Mouse (Mus musculus): Measurements from ENCODE around the gene Irf2bp1.

Irf2bp1 gene

DNA sequence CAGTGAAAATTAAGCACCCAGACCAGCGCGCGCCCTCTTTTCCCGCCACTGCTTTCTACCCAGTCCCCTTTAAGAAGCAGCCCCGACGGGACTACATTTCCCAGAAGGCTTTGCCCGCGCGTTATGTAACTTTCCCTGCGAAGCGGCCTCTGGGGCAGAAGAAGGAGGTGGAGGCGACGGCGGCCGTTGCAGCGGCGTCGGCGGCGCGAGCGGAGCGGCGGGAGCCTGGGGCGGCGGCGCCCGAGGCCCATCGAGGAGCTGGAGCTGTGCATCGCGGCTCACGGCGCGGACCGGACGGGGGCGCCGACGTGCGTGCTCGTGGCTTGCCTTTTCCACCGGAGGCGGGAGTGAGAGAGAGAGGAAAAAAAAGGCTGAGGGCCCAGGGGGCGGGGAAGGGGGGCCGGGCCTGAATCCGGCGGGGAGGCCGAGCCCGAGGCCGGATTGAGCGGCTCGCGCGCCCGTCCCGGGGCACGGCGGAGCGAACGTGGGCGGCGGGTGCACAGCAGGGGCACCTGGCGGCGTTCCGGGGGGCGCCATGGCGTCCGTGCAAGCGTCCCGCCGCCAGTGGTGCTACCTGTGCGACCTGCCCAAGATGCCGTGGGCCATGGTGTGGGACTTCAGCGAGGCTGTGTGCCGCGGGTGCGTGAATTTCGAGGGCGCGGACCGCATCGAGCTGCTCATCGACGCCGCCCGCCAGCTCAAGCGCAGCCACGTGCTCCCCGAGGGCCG lies at the start of gene Irf2bp1:
Irf2bp1 (plus strand) TSS at position 143 of the 729 bp plus-strand sequence.
- in situ Hi-C loops (cut with MboI; ENCODE audit: low sequenced_read_pairs) = no loop called here

DNA sequence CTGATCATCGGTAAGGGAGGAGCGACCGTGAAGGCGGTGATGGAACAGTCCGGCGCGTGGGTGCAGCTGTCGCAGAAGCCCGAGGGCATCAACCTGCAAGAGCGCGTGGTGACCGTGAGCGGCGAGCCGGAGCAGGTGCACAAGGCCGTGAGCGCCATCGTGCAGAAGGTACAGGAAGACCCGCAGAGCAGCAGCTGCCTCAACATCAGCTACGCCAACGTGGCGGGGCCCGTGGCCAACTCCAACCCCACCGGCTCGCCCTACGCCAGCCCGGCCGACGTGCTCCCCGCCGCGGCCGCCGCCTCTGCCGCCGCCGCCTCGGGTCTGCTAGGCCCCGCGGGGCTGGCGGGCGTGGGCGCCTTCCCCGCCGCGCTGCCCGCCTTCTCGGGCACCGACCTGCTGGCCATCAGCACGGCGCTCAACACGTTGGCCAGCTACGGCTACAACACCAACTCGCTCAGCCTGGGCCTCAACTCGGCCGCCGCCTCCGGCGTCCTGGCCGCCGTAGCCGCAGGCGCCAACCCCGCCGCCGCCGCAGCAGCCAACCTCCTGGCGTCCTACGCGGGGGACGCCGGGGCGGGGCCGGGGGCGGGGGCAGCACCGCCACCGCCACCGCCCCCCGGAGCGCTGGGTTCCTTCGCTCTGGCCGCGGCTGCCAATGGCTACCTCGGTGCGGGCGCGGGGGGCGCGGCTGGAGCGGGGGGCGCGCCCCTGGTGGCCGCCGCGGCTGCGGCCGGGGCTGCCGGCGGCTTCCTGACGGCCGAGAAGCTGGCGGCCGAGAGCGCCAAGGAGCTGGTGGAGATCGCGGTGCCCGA lies 46.1 kb upstream of the Irf2bp1 start:
- in situ Hi-C loops (cut with MboI; ENCODE audit: low sequenced_read_pairs) = no loop called here

DNA sequence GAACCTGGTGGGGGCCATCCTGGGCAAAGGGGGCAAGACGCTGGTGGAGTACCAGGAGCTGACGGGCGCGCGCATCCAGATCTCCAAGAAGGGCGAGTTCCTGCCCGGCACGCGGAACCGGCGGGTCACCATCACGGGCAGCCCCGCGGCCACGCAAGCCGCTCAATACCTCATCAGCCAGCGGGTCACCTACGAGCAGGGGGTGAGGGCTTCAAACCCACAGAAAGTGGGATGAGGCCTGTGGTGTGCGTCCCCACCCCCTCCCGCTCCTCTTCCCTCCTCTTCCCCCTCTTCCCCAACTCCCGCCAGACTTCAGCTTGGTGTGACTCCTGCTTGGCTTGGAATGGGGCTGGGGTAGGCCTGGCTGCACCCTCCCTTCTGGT lies 45.5 kb upstream of the Irf2bp1 start:
- in situ Hi-C loops (cut with MboI; ENCODE audit: low sequenced_read_pairs) = no loop called here

DNA sequence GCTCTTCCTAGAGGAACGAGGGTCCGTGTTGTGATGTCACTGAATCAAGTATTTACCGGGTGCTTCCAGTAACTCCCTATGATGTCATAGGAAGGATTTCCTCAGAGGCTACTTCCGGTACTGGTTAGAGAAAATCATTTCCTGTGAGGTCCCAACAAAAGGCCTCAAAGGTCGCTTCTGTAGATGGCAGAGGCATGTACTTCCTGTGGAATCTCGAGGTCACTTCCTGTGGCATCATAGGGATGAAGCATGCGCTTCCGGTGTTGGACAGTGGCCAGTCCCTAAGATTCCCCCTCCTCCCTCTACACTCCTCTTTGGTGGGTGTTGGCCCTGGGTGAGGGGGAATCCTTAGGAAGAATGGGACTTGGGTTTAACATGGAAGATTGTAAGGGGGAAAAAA lies 44.4 kb upstream of the Irf2bp1 start:
- in situ Hi-C loops (cut with MboI; ENCODE audit: low sequenced_read_pairs) = no loop called here

DNA sequence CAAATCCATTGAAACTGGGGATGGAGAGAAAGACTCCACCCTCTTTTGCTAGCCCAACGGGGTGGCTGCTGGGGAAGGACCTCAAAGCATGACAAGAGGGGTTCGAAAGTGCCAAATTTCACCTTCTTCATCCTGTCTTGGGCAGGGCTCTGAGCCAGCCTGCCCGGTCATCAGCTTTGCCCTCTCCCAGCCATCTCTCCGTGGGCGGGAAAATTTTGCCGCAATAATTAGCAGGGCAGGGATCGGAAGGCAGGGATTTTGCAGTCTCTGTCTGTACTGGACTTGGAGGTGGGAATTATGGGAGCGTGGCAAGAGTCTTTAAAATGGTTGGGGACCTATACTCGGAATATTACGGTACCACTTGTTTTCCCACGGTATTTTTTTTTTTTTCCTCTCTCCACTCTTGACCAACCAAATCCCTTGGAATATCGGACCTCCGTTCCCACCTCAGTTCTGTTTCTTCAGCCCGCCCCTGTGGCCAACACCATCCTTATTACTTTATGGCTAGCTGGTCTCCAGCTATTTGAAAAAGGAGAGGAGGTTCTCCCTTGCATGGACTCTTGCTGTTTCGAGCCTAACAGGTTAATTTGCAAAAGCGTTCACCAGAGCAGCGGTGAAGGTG lies 41.6 kb upstream of the Irf2bp1 start:
- in situ Hi-C loops (cut with MboI; ENCODE audit: low sequenced_read_pairs) = no loop called here

DNA sequence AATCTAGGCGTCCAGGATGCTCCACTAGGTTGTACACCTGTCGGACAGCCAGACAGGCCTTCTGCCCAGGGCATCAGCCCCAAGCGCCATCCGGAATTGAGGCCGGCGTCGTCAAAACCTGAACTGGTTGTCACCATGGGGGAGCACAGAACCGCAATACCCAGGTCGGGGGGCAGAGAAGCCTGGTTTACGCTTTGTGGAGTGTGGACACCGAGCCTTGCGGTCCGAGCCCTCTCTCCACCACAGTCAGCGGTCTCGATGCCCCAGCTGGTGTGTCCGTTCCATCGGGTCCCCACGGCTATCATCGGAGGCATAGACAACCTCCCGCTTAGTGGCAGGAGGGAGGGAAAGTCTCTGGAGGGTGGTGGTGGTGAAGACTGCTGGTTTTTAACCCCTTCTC lies 41.0 kb upstream of the Irf2bp1 start:
- in situ Hi-C loops (cut with MboI; ENCODE audit: low sequenced_read_pairs) = no loop called here

DNA sequence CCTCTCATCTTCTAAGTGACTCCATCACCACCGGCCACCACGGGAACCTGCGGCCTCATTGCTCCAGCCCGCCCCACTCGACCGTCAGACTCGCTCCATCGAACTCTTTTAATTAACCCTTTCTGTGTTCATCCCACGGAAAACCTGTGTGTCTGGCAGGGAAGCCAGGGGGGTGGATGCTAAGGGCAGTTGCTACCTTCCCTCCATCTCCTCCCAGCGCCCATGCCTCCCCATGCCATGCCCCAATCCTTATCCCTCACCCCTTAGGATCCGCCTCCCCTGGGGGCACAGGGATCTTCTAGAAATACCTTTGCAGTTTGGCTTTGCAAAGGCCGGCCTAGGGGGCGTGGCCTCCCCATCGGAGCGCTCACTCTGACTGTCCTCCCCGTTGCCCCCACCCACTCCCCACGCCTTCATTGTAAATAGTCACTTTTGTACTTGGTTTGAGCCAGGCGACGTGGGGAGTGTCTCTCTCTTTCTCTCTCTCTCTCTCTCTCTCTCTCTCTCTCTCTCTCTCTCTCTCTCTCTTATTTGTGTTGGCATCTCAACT lies 40.5 kb upstream of the Irf2bp1 start:
- in situ Hi-C loops (cut with MboI; ENCODE audit: low sequenced_read_pairs) = no loop called here

DNA sequence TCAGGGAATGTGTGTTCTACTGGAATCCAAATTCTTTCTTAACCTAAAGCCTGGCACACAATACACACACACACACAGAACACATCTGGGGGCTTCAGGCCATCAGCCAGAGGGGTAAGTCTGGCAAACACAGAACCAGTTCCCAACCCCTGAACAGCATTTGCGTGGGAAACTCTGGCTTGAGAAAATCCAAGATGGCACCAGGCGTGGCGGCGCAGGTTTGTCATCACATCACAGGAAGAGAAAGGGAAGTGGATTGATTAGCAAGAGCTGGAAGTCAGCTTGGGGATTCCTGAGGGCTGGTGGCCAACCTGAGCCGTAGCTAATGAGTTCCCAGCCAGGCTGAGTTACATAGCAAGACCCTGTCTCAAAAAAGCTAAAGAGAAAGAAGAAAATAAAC lies 38.5 kb upstream of the Irf2bp1 start:
- in situ Hi-C loops (cut with MboI; ENCODE audit: low sequenced_read_pairs) = no loop called here

DNA sequence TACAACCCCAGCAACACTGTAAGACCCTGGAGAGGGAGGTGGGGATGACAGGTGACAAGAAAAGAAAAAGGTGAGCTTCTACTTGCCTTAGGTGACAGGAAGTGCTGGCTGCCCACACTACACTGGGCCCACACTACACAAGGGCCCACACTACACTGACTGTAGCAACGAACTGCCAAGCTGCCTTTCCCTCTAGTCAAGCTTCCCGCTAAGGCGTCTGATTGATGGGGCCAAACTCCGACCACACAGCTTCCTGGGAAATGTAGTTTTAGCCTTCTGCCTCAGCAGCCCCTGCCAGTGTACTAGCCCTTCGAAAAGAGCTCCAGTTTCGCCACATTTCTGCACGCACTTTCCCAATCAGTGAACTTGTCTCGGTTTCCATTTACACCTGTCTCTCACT lies 36.2 kb upstream of the Irf2bp1 start:
- in situ Hi-C loops (cut with MboI; ENCODE audit: low sequenced_read_pairs) = no loop called here

DNA sequence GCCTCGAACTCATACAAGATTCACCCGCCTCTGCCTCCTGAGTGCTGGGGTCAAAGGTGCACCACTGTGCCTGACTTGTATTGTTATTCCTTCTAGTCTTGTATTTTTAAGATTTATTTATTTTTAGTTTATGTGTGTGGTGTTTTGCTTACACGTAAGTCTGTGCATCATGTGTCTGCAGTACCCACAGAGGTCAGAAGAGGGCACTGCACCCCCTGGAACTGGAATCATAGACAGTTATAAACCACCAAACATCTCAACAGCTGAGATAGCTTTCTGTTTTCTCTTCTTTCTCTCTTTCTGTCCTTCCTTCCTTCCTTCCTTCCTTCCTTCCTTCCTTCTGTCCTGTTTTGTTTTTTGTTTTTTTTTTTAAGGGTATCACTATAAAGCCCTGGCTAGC lies 32.9 kb upstream of the Irf2bp1 start:
- in situ Hi-C loops (cut with MboI; ENCODE audit: low sequenced_read_pairs) = no loop called here

DNA sequence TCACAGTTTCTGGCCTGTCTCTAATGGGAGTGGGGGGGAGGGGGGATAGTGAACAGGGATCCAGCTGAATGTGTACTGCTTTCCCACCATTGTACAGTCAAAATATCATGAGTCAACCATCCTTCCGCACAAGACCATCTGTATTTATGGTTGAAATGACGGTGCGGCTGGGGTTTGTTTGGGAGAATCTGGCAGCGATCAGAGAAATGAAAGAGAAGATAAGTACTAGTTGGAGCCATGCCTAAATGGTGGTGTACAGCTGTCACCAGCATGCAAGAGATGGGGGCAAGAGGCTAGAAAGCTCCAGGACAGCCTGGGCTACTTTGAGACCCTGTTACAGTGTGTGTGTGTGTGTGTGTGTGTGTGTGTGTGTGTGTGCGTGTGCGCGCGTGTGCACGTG lies 25.5 kb upstream of the Irf2bp1 start:
- in situ Hi-C loops (cut with MboI; ENCODE audit: low sequenced_read_pairs) = no loop called here

DNA sequence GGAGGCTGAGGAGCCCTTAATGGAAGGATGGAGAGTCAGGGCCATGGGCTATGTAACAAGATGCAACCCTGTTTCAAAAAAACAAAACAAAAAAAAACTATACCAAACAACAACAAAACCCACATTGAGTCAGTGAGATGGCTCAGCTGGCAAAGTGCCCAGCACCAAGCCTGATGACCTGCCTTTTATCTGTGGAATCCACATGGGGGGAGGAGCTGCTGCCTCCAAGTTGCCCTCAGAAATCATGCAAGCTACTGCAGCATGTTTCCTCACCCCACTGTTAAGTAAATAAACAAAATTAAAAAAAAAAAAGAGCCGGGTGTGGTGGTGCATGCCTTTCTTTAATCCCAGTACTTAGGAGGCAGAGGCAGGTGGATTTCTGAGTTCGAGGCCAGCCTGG lies 17.3 kb upstream of the Irf2bp1 start:
- in situ Hi-C loops (cut with MboI; ENCODE audit: low sequenced_read_pairs) = no loop called here

DNA sequence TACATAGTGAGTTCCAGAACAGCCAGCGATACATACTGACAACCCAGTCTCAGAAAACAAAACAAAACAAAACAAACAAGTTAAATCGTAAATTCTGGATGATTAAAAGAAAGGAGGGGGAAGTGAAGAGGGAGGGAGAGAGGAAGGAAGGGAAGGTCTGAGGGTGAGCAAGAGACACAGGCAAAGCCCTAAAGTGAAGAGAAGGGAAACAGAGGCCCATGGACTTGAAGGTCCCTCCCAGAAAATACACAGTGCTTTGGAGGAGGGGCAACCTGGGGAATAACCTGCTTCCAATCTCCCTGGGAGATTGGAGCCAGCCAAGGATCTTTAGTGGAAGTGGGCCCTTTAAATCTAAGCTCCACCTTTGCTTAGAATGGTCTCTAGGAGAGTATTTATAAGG lies 16.7 kb upstream of the Irf2bp1 start, which contains the start of gene Nanos2:
Nanos2 (plus strand) TSS at position 301 of the 400 bp plus-strand sequence.
- in situ Hi-C loops (cut with MboI; ENCODE audit: low sequenced_read_pairs) = no loop called here

DNA sequence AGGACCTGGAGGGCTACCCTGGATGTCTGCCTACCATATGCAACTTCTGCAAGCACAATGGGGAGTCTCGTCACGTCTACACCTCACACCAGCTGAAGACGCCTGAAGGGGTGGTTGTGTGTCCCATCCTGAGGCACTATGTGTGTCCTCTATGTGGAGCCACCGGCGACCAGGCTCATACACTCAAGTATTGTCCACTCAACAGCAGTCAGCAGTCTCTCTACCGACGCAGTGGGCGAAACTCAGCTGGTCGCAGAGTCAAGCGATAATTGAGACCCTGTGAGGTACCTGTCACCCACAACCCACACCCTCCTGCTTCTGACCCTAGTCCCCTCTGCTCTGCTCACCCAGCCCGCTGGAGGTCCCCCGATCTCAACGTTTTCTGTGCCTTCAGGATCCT lies 16.1 kb upstream of the Irf2bp1 start:
- in situ Hi-C loops (cut with MboI; ENCODE audit: low sequenced_read_pairs) = no loop called here

DNA sequence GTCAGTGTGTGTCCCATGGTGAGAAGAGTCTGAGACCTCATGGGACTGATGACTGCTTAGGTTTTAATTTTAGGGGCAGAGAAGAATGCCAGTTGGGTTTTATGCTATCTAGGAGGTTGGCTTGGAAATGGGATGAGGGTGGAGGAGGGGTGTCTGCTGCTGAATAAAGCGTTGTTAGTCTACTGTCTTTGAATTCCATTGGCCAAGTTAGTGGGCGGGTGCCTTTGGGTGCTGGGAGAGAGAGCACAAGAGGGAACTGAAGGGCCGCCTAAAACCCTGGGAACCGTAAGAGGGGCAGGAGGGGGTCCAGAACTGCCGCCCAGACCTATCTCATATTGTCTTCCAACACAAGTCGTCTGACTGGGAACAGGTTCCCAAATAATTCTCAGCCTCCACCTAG lies 15.1 kb upstream of the Irf2bp1 start:
- in situ Hi-C loops (cut with MboI; ENCODE audit: low sequenced_read_pairs) = no loop called here

DNA sequence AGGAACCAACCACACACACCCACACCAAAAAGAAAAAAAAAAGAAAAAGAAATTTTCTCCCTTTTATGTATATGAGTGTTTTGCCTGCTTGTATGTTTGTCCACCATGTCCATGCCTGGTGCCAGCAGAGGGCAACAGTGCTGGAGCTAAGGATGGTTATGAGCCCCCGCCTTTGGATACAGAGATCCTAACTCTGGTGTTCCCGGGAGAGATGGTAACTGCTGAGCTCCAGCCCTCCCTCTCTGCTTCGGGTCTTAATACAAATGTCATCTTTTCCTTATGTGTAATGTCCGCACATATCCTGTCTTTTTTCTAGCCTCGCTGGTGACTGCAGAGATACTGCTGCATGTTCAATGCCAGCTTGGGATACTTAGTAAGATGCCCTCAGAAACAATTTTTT lies 13.8 kb upstream of the Irf2bp1 start:
- in situ Hi-C loops (cut with MboI; ENCODE audit: low sequenced_read_pairs) = loop anchor here (10.0 kb wide), 1 partner anchor 95 kb away; no protein-coding TSS in a partner anchor

DNA sequence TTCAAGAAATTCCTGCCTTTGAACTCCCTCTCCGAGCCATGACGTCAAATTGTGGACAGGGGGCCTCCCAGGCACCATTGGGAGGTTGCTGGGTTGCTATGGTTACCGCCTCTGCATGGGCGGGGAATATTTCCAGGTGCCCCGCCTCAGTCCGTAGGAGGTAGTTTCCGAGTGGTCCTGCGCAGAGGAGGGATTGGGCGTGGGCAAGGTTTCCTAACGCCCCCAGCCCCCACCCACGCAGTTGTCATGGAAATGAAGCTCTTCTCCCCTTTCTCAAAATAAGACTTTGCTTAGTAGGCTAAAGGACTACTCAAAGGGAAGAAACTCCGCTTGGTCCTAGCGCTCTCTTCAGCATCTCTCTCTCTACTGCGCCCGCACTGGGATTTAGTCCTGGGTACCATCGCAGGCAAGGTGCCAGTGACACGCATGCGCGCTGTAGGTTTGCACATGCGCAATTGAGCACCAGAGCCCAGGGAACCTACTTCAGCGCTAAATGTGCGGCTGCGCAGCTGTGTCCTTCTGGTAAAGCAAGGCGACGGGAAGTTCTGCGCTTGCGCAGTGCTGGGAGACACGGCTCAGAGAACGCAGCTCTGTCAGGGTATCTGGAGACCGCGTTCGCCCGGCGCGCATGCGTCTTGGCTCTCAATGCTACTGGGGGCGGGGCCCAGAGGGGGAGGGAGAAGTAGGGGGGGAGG lies 13.1 kb upstream of the Irf2bp1 start, which contains the start of gene Mypop:
Mypop (plus strand) TSS at position 645 of the 695 bp plus-strand sequence.
- in situ Hi-C loops (cut with MboI; ENCODE audit: low sequenced_read_pairs) = loop anchor here (10.0 kb wide), 1 partner anchor 96 kb away; no protein-coding TSS in a partner anchor

DNA sequence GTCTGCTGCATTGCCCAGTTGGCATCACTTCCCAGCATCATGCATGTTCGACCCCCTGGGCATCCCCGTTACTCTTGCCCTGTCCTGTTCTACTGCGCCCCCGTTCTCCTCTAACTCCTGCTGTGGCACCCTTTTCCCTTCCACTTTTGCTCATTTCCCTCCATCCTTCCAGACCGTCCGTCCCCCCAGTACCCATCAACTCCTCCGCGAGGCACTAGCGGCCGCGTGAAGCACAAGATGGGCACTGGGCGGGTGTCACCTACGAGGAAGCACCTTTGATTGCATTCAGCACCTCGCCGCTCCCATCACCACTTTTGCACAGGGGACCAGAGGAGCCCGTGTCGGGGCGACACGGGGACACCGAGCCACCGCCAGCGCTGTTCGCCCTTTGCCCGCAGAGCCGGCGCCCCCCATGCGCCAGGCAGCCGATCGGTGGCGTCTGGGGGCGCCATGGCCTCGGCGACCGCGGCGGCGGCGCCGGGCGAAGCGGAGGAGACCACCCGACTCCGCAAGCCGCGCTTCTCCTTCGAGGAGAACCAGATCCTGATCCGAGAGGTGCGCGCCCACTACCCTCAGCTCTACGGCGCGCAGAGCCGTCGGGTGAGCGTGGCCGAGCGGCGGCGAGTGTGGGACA lies 12.1 kb upstream of the Irf2bp1 start:
- in situ Hi-C loops (cut with MboI; ENCODE audit: low sequenced_read_pairs) = loop anchor here (10.0 kb wide), 1 partner anchor 97 kb away; no protein-coding TSS in a partner anchor

DNA sequence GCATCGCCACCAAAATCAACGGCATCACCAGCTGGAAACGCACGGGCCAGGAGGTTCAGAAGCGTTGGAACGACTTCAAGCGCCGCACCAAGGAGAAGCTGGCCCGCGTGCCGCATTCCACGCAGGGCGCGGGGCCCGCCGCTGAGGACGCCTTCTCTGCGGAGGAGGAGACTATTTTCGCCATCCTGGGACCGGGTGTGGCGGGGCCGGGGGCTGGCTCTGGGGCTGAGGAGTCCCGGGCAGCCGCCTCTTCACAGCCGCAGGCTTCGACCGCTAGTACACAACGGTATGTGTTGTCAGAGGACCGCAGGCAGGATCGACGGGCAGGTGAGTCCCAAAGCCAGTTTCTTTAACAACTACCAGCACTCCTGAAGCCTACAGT lies 11.6 kb upstream of the Irf2bp1 start:
- in situ Hi-C loops (cut with MboI; ENCODE audit: low sequenced_read_pairs) = loop anchor here (10.0 kb wide), 1 partner anchor 97 kb away; no protein-coding TSS in a partner anchor

DNA sequence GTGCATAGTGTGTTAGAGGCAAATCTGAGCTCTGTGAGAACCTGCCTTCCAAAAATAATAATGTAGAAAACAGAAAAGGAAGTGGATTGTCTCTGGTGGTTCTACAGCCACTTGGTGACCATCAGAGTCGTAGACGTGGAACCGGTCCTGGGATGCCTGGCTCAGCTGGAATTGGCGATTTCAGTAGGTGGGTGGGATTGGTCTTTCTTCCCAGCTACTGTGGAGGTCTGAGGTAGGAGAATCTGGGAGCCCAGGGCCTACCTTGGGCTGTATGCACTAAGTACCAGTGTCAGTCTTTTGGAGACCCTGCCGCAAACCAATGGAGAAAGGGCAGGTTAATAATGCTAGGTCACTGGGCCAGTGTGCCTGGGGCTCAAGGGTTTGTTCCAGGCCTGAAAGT lies 10.8 kb upstream of the Irf2bp1 start:
- in situ Hi-C loops (cut with MboI; ENCODE audit: low sequenced_read_pairs) = loop anchor here (10.0 kb wide), 1 partner anchor 98 kb away; no protein-coding TSS in a partner anchor
